Mouse (Mus musculus): Measurements from ENCODE around the gene Rfx1.

The Rfx1 gene

GRCm38 (mm10) chr8:84066291-84066930 is at the start of gene Rfx1:
Gene Rfx1 (plus strand): TSS chr8:84066834.
- DNase-seq = peak; percentile 99

GRCm38 (mm10) chr8:84019738-84020137 is 46.9 kb upstream of the Rfx1 start:
- DNase-seq = no peak

- DNase-seq = no peak
Observed at GRCm38 (mm10) chr8:84021096-84021495, 45.5 kb upstream of the Rfx1 start, which contains the start of gene Palm3. Gene Palm3 (plus strand): TSS chr8:84021471.

GRCm38 (mm10) chr8:84021569-84021968 is 45.1 kb upstream of the Rfx1 start:
- no peak for DNase-seq

GRCm38 (mm10) chr8:84023085-84023484 is 43.5 kb upstream of the Rfx1 start:
- no peak for DNase-seq

- no peak for DNase-seq
Observed at GRCm38 (mm10) chr8:84023631-84024030, 43.0 kb upstream of the Rfx1 start.

GRCm38 (mm10) chr8:84024171-84024570 is 42.5 kb upstream of the Rfx1 start:
- DNase-seq = no peak

- no peak for DNase-seq
Observed at GRCm38 (mm10) chr8:84025863-84026262, 40.8 kb upstream of the Rfx1 start.

- DNase-seq = no peak
Observed at GRCm38 (mm10) chr8:84027449-84027848, 39.2 kb upstream of the Rfx1 start.

GRCm38 (mm10) chr8:84029272-84029671 is 37.4 kb upstream of the Rfx1 start:
- DNase-seq = no peak

GRCm38 (mm10) chr8:84032777-84033176 is 33.9 kb upstream of the Rfx1 start:
- no peak for DNase-seq

- DNase-seq = no peak
Observed at GRCm38 (mm10) chr8:84038015-84038414, 28.6 kb upstream of the Rfx1 start.

GRCm38 (mm10) chr8:84039050-84039449 is 27.6 kb upstream of the Rfx1 start:
- peak; percentile 27 for DNase-seq

GRCm38 (mm10) chr8:84042066-84042947 is 24.3 kb upstream of the Rfx1 start, which contains the start of gene Il27ra:
Gene Il27ra (minus strand): TSS chr8:84042589.
- peak; percentile 25 for DNase-seq

GRCm38 (mm10) chr8:84042948-84043342 is 23.7 kb upstream of the Rfx1 start:
- DNase-seq = no peak

- DNase-seq = no peak
Observed at GRCm38 (mm10) chr8:84044103-84044502, 22.5 kb upstream of the Rfx1 start.

GRCm38 (mm10) chr8:84044900-84045299 is 21.7 kb upstream of the Rfx1 start, which contains the start of gene Rln3:
Gene Rln3 (minus strand): TSS chr8:84045000.
- no peak for DNase-seq

GRCm38 (mm10) chr8:84046505-84046904 is 20.1 kb upstream of the Rfx1 start:
- no peak for DNase-seq

GRCm38 (mm10) chr8:84048171-84048570 is 18.5 kb upstream of the Rfx1 start:
- DNase-seq = no peak

- no peak for DNase-seq
Observed at GRCm38 (mm10) chr8:84052746-84053145, 13.9 kb upstream of the Rfx1 start.

- no peak for DNase-seq
Observed at GRCm38 (mm10) chr8:84053229-84053628, 13.4 kb upstream of the Rfx1 start.

GRCm38 (mm10) chr8:84057827-84058226 is 8.8 kb upstream of the Rfx1 start:
- DNase-seq = no peak

GRCm38 (mm10) chr8:84059226-84059625 is 7.4 kb upstream of the Rfx1 start:
- no peak for DNase-seq

GRCm38 (mm10) chr8:84060245-84060644 is 6.4 kb upstream of the Rfx1 start:
- DNase-seq = no peak

All from right cerebral cortex, postnatal 25 days (tissue).